Mouse (Mus musculus): ENCODE results near the gene Fgfr2. TPM values are rescaled to one million over a fixed set of nuclear protein-coding genes. Genes with fewer than 3 reads are reported as not detected.

Gene Fgfr2
- total RNA-seq, 1 experiment: 37.5 TPM

DNA sequence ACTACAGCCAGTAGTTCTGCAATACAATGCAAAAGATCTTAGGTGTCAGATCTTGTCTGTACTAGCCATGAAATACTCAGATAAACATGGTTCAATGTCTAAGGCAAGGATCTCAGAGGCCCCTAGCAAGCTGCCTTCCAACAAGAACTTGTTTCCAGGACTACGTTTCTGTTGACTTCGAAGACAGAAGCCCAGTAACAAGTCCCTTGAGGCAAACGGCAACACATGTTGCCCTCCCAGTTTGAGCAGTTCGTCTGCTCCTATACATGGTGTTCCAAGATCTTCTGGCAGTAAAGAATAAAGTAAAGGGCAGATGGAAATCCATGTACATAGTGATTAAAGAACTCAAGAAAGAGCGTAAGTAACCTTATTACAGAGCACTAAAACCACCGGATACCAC, 269.8 kb downstream of the Fgfr2 start:
- Histone ChIP-seq H3K4me1 (ENCODE audit: control insufficient read depth in 2 of 2, insufficient read depth in 2 of 2, low read length in 2 of 2, poor library complexity in 1 of 2) (0 out of 4 replicates have a peak, but pooled peaks cover 0 to 2% of the 10 kb centered on the region in 2 experiments), H3K9me3 (ENCODE audit: control insufficient read depth, insufficient read depth, low read depth, low read length) (no peaks in the 10 kb centered on the region), H3K4me3 (ENCODE audit: insufficient read depth in 1 of 2, low read depth in 1 of 2, low read length in 2 of 2, poor library complexity in 1 of 2, severe bottlenecking in 1 of 2) (no peak overlapping the region), H3K27ac (ENCODE audit: insufficient read depth, low read depth, low read length, poor library complexity, severe bottlenecking) (no peak overlapping the region), H3K36me3 (ENCODE audit: control insufficient read depth, insufficient read depth, low read length, poor library complexity, severe bottlenecking) (peaks cover 2% of the 10 kb centered on the region; the same call in 1 of the 2 replicates), H3K9ac (ENCODE audit: insufficient read depth, low read depth, low read length, poor library complexity, severe bottlenecking) (no peak overlapping the region)
- TF ChIP-seq ZNF384 (IDR thresholded peaks at IDR 0.05; ENCODE audit: low read depth, low read length) (no peak), HCFC1 (IDR thresholded peaks at IDR 0.05; ENCODE audit: borderline replicate concordance, insufficient read depth, low read length) (no peak), ZC3H11A (IDR thresholded peaks at IDR 0.05; ENCODE audit: borderline replicate concordance, low read depth, low read length) (no peak), CHD2 (IDR thresholded peaks at IDR 0.05; ENCODE audit: low read depth, low read length) (no peak), MAFK (IDR thresholded peaks at IDR 0.05; ENCODE audit: insufficient read depth, low read depth, low read length) (no peak)
- in situ Hi-C loops (cut with MboI; ENCODE audit: low sequenced_read_pairs in 2 of 2, unreplicated experiment in 2 of 2): no loop called here
- no peak for DNase-seq (ENCODE audit: low read depth, low spot score)

DNA sequence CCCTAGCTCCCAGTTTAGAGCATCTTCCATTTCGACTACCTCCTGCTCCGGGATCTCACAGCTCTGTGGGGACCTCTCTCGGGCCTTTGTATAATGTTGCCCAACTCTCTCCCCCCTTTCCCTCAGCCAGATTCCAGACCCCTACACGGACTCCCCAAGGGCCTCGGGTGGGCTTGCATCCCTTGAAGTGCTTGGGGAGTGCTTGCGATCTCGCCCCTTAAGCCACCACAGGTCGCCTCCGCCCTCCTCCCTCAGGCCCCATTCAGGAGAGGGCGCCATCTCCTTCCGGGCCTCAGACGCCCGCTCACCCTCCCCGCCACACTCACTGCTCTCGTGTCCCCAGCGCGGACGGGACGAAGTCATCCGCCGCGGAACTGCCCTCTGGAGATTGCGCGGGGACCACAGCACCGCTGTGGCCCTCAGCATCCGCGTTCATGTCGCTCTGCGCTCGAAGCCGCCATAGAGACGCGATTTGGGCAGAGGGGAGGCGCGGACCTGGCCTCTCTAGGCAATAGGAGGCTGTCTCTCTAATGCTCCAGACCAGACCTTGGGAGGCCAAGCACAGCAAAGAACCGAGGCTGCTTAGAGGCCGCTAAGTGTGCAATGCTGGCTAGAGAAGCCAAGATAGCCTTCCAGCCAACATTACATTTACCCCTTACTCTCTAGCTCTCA, 270.8 kb downstream of the Fgfr2 start, which contains the start of gene Eef1akmt2:
Gene Eef1akmt2, minus strand, starts transcription at position 501 of the 672 bp plus-strand sequence.
- peak within 1 kb of the TSS; percentile 50; the same call in 1 of the 2 replicates for H3K27ac ChIP-seq (ENCODE audit: insufficient read depth, low read depth, low read length, poor library complexity, severe bottlenecking)
- peak; percentile 75 for DNase-seq (ENCODE audit: low read depth, low spot score)
- TF ChIP-seq CHD2 (IDR thresholded peaks at IDR 0.05; ENCODE audit: low read depth, low read length) (no peak), HCFC1 (IDR thresholded peaks at IDR 0.05; ENCODE audit: borderline replicate concordance, insufficient read depth, low read length) (peak; percentile 61)

GRCm38 (mm10) chr7:132843152-132843551, 280.0 kb downstream of the Fgfr2 start:
- TF ChIP-seq HCFC1 (IDR thresholded peaks at IDR 0.05; ENCODE audit: borderline replicate concordance, insufficient read depth, low read length) (no peak), MAFK (IDR thresholded peaks at IDR 0.05; ENCODE audit: insufficient read depth, low read depth, low read length) (no peak), ZNF384 (IDR thresholded peaks at IDR 0.05; ENCODE audit: low read depth, low read length) (no peak), CHD2 (IDR thresholded peaks at IDR 0.05; ENCODE audit: low read depth, low read length) (no peak), ZC3H11A (IDR thresholded peaks at IDR 0.05; ENCODE audit: borderline replicate concordance, low read depth, low read length) (no peak)
- in situ Hi-C loops (cut with MboI; ENCODE audit: low sequenced_read_pairs in 2 of 2, unreplicated experiment in 2 of 2): no loop called here
- Histone ChIP-seq H3K9ac (ENCODE audit: insufficient read depth, low read depth, low read length, poor library complexity, severe bottlenecking) (no peak overlapping the region), H3K9me3 (ENCODE audit: control insufficient read depth, insufficient read depth, low read depth, low read length) (no peaks in the 10 kb centered on the region), H3K4me1 (ENCODE audit: control insufficient read depth in 2 of 2, insufficient read depth in 2 of 2, low read length in 2 of 2, poor library complexity in 1 of 2) (no peaks in the 10 kb centered on the region), H3K36me3 (ENCODE audit: control insufficient read depth, insufficient read depth, low read length, poor library complexity, severe bottlenecking) (peaks cover 3% of the 10 kb centered on the region), H3K27ac (ENCODE audit: insufficient read depth, low read depth, low read length, poor library complexity, severe bottlenecking) (no peak overlapping the region), H3K4me3 (ENCODE audit: insufficient read depth in 1 of 2, low read depth in 1 of 2, low read length in 2 of 2, poor library complexity in 1 of 2, severe bottlenecking in 1 of 2) (no peak overlapping the region)
- DNase-seq (ENCODE audit: low read depth, low spot score): no peak

More for the DNA sequence above, 270.8 kb downstream of the Fgfr2 start, which contains the start of gene Eef1akmt2:
- Histone ChIP-seq H3K4me1 (ENCODE audit: control insufficient read depth in 2 of 2, insufficient read depth in 2 of 2, low read length in 2 of 2, poor library complexity in 1 of 2) (0 out of 4 replicates have a peak, but pooled peaks cover 0 to 2% of the 10 kb centered on the region in 2 experiments), H3K9me3 (ENCODE audit: control insufficient read depth, insufficient read depth, low read depth, low read length) (no peaks in the 10 kb centered on the region), H3K4me3 (ENCODE audit: insufficient read depth in 1 of 2, low read depth in 1 of 2, low read length in 2 of 2, poor library complexity in 1 of 2, severe bottlenecking in 1 of 2) (peak within 1 kb of the TSS; percentile 83 to 96), H3K9ac (ENCODE audit: insufficient read depth, low read depth, low read length, poor library complexity, severe bottlenecking) (peak within 1 kb of the TSS; percentile 91), H3K36me3 (ENCODE audit: control insufficient read depth, insufficient read depth, low read length, poor library complexity, severe bottlenecking) (peaks cover 2% of the 10 kb centered on the region; the same call in 1 of the 2 replicates)
- in situ Hi-C loops (cut with MboI; ENCODE audit: low sequenced_read_pairs in 2 of 2, unreplicated experiment in 2 of 2): no loop called here

DNA sequence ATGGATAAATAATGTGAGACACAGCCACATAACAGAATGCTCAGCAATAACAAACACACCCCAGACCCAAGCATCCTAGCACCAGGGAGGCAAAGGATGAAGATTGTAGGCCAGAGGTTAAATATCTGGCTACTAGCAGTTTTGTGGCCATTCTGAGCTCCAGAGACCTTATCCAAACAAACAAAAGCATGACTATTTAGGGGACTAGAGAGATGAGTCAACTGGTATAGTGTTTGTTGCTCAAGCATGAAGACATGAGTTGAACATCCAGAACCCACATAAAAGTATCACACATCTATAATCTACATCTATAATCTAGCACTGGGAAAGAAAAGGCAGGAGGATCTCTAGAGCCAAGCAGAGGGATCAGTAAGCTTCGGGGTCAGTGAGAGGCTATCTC, 280.7 kb downstream of the Fgfr2 start:
- no peaks in the 10 kb centered on the region for H3K4me1 ChIP-seq (ENCODE audit: control insufficient read depth in 2 of 2, insufficient read depth in 2 of 2, low read length in 2 of 2, poor library complexity in 1 of 2)
- H3K27ac ChIP-seq (ENCODE audit: insufficient read depth, low read depth, low read length, poor library complexity, severe bottlenecking): no peak overlapping the region
- in situ Hi-C loops (cut with MboI; ENCODE audit: low sequenced_read_pairs in 2 of 2, unreplicated experiment in 2 of 2): no loop called here
- H3K9me3 ChIP-seq (ENCODE audit: control insufficient read depth, insufficient read depth, low read depth, low read length): no peaks in the 10 kb centered on the region
- no peak for DNase-seq (ENCODE audit: low read depth, low spot score)
- no peak overlapping the region for H3K4me3 ChIP-seq (ENCODE audit: insufficient read depth in 1 of 2, low read depth in 1 of 2, low read length in 2 of 2, poor library complexity in 1 of 2, severe bottlenecking in 1 of 2)
- TF ChIP-seq MAFK (IDR thresholded peaks at IDR 0.05; ENCODE audit: insufficient read depth, low read depth, low read length): no peak
- no peak overlapping the region for H3K9ac ChIP-seq (ENCODE audit: insufficient read depth, low read depth, low read length, poor library complexity, severe bottlenecking)
- H3K36me3 ChIP-seq (ENCODE audit: control insufficient read depth, insufficient read depth, low read length, poor library complexity, severe bottlenecking): peaks cover 3% of the 10 kb centered on the region

- no peak overlapping the region for H3K9ac ChIP-seq (ENCODE audit: insufficient read depth, low read depth, low read length, poor library complexity, severe bottlenecking)
- no peak for TF ChIP-seq ZNF384 (IDR thresholded peaks at IDR 0.05; ENCODE audit: low read depth, low read length)
- no peak for TF ChIP-seq HCFC1 (IDR thresholded peaks at IDR 0.05; ENCODE audit: borderline replicate concordance, insufficient read depth, low read length)
- TF ChIP-seq CHD2 (IDR thresholded peaks at IDR 0.05; ENCODE audit: low read depth, low read length): no peak
- TF ChIP-seq MAFK (IDR thresholded peaks at IDR 0.05; ENCODE audit: insufficient read depth, low read depth, low read length): no peak
- no peak for TF ChIP-seq ZC3H11A (IDR thresholded peaks at IDR 0.05; ENCODE audit: borderline replicate concordance, low read depth, low read length)
- H3K36me3 ChIP-seq (ENCODE audit: control insufficient read depth, insufficient read depth, low read length, poor library complexity, severe bottlenecking): peaks cover 3% of the 10 kb centered on the region
- in situ Hi-C loops (cut with MboI; ENCODE audit: low sequenced_read_pairs in 2 of 2, unreplicated experiment in 2 of 2): no loop called here
- DNase-seq (ENCODE audit: low read depth, low spot score): no peak
- H3K9me3 ChIP-seq (ENCODE audit: control insufficient read depth, insufficient read depth, low read depth, low read length): no peaks in the 10 kb centered on the region
- H3K4me1 ChIP-seq (ENCODE audit: control insufficient read depth in 2 of 2, insufficient read depth in 2 of 2, low read length in 2 of 2, poor library complexity in 1 of 2): no peaks in the 10 kb centered on the region
- no peak overlapping the region for H3K4me3 ChIP-seq (ENCODE audit: insufficient read depth in 1 of 2, low read depth in 1 of 2, low read length in 2 of 2, poor library complexity in 1 of 2, severe bottlenecking in 1 of 2)
- H3K27ac ChIP-seq (ENCODE audit: insufficient read depth, low read depth, low read length, poor library complexity, severe bottlenecking): no peak overlapping the region
Observed at GRCm38 (mm10) chr7:132841287-132841686, 281.9 kb downstream of the Fgfr2 start.
